Mouse (Mus musculus): ENCODE measurements around the gene Ppard.

GRCm38 (mm10) chr17:28283199-28283598 is 50.7 kb downstream of the Ppard start:
- TF ChIP-seq TAL1 (IDR thresholded peaks at IDR 0.05; ENCODE audit: low read length) (no peak), GATA1 (IDR thresholded peaks at IDR 0.05; ENCODE audit: low read length) (no peak)

Data from erythroblast, embryonic 14.5 days (primary cell).